Mouse (Mus musculus): ENCODE data around the gene Slc13a5. TPM values are rescaled to one million over a fixed set of nuclear protein-coding genes. Genes with fewer than 3 reads are reported as not detected.

Gene Slc13a5
- total RNA-seq, 2 experiments from 2014 or later = not detected

GRCm38 (mm10) chr11:72207834-72208377 lies 59.1 kb downstream of the Slc13a5 start:
- no peak for ATAC-seq (replicated peaks; ENCODE audit: low FRiP score, poor library complexity, severe bottlenecking)

- peak; percentile 95 for ATAC-seq (replicated peaks; ENCODE audit: low FRiP score, poor library complexity, severe bottlenecking)
Observed at GRCm38 (mm10) chr11:72207204-72207833, 59.7 kb downstream of the Slc13a5 start, which contains the start of the genes 4933427D14Rik and Txndc17. Gene 4933427D14Rik, minus strand, starts transcription at chr11:72207459. Gene Txndc17, plus strand, starts transcription at chr11:72207547.

GRCm38 (mm10) chr11:72206341-72207203 lies 60.5 kb downstream of the Slc13a5 start, which contains the start of gene Gm43951:
Gene Gm43951, minus strand, starts transcription at chr11:72206840.
- peak; percentile 41 for ATAC-seq (replicated peaks; ENCODE audit: low FRiP score, poor library complexity, severe bottlenecking)

DNA sequence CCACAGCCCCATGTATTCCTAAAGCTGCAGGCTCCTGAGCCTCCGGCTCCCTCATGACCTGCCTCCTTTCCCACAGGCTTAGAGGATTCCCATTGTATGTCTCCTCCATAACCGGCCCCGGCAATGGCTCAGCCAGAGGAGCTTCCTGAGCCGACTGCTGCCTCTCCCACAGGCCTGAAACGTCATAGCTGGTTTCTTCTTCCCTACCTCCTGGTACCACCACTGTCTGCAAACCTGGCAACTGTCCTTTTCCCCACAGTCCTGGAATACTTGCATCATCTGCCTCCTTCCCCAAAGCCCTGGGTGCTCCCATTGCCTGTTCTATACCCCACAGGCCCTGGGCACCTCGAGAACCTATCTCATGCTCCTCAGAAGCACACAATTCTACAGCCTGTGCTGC lies 61.8 kb downstream of the Slc13a5 start:
- ATAC-seq (replicated peaks; ENCODE audit: low FRiP score, poor library complexity, severe bottlenecking) = no peak

DNA sequence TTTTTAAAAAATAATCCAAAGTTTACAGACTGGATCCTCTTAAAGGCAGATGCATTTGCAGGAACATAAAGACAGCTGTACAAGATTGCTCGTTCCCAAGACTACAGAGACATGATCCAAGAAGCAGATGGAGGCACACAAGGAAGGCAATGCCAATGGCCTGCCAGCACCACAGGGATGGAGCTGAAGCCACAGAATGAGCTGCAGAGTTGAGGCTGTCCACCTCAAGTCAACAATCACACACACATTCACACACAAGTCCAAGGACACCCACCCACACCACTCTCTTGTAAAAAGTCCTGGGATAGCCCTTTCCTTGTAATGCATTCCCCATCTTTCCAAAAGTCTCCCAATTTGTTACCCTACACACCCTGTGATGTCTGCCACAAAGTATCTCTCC lies 63.6 kb downstream of the Slc13a5 start:
- no peak for ATAC-seq (replicated peaks; ENCODE audit: low FRiP score, poor library complexity, severe bottlenecking)

- ATAC-seq (replicated peaks; ENCODE audit: low FRiP score, poor library complexity, severe bottlenecking) = no peak
Observed at GRCm38 (mm10) chr11:72196506-72196905, 70.5 kb downstream of the Slc13a5 start.

GRCm38 (mm10) chr11:72194259-72194658 lies 72.8 kb downstream of the Slc13a5 start:
- no peak for ATAC-seq (replicated peaks; ENCODE audit: low FRiP score, poor library complexity, severe bottlenecking)

Other genes with a start within 250 kb of the Slc13a5 start
- 1.5 TPM in 1 of 2 replicates, not detected in the other for gene Aipl1, start 229.7 kb downstream of the Slc13a5 start, total RNA-seq (2015; ENCODE audit: low replicate concordance)
- gene Aipl1, start 229.7 kb downstream of the Slc13a5 start, total RNA-seq (2017; ENCODE audit: low replicate concordance) = not detected in 2 replicates
- 5.6 and 6.5 TPM in 2 replicates for gene Pimreg, start 225.2 kb downstream of the Slc13a5 start, total RNA-seq (2015; ENCODE audit: low replicate concordance)
- 2.0 and 2.2 TPM in 2 replicates for gene Pimreg, start 225.2 kb downstream of the Slc13a5 start, total RNA-seq (2017; ENCODE audit: low replicate concordance)
- gene Pitpnm3, start 131.4 kb downstream of the Slc13a5 start, total RNA-seq (2015; ENCODE audit: low replicate concordance) = not detected in 2 replicates
- gene Pitpnm3, start 131.4 kb downstream of the Slc13a5 start, total RNA-seq (2017; ENCODE audit: low replicate concordance) = 0.14 TPM in 1 of 2 replicates, not detected in the other
- gene Gm43951, start 60.4 kb downstream of the Slc13a5 start, total RNA-seq (2015; ENCODE audit: low replicate concordance) = not detected in 2 replicates
- not detected in 2 replicates for gene Gm43951, start 60.4 kb downstream of the Slc13a5 start, total RNA-seq (2017; ENCODE audit: low replicate concordance)
- gene 4933427D14Rik, start 59.8 kb downstream of the Slc13a5 start, total RNA-seq (2015; ENCODE audit: low replicate concordance) = 0.84 and 4.2 TPM in 2 replicates
- gene 4933427D14Rik, start 59.8 kb downstream of the Slc13a5 start, total RNA-seq (2017; ENCODE audit: low replicate concordance) = 5.9 and 8.9 TPM in 2 replicates
- gene Txndc17, start 59.7 kb downstream of the Slc13a5 start, total RNA-seq (2015; ENCODE audit: low replicate concordance) = 32.5 and 42.6 TPM in 2 replicates
- 13.6 and 17.0 TPM in 2 replicates for gene Txndc17, start 59.7 kb downstream of the Slc13a5 start, total RNA-seq (2017; ENCODE audit: low replicate concordance)
- 0.77 and 7.7 TPM in 2 replicates for gene Med31, start 51.6 kb downstream of the Slc13a5 start, total RNA-seq (2015; ENCODE audit: low replicate concordance)
- gene Med31, start 51.6 kb downstream of the Slc13a5 start, total RNA-seq (2017; ENCODE audit: low replicate concordance) = 4.1 and 6.6 TPM in 2 replicates
- 33.0 and 122 TPM in 2 replicates for gene Xaf1, start 34.4 kb upstream of the Slc13a5 start, total RNA-seq (2015; ENCODE audit: low replicate concordance)
- 48.7 and 64.9 TPM in 2 replicates for gene Xaf1, start 34.4 kb upstream of the Slc13a5 start, total RNA-seq (2017; ENCODE audit: low replicate concordance)
- not detected in 2 replicates for gene Fbxo39, start 47.2 kb upstream of the Slc13a5 start, total RNA-seq (2015; ENCODE audit: low replicate concordance)
- gene Fbxo39, start 47.2 kb upstream of the Slc13a5 start, total RNA-seq (2017; ENCODE audit: low replicate concordance) = 0.70 and 1.3 TPM in 2 replicates
- gene Tekt1, start 95.2 kb upstream of the Slc13a5 start, total RNA-seq (2015; ENCODE audit: low replicate concordance) = not detected in 2 replicates
- gene Tekt1, start 95.2 kb upstream of the Slc13a5 start, total RNA-seq (2017; ENCODE audit: low replicate concordance) = not detected in 2 replicates
- gene Smtnl2, start 144.5 kb upstream of the Slc13a5 start, total RNA-seq (2015; ENCODE audit: low replicate concordance) = not detected in 2 replicates
- not detected in 2 replicates for gene Smtnl2, start 144.5 kb upstream of the Slc13a5 start, total RNA-seq (2017; ENCODE audit: low replicate concordance)
- not detected in 2 replicates for gene Ggt6, start 168.3 kb upstream of the Slc13a5 start, total RNA-seq (2015; ENCODE audit: low replicate concordance)
- not detected in 2 replicates for gene Ggt6, start 168.3 kb upstream of the Slc13a5 start, total RNA-seq (2017; ENCODE audit: low replicate concordance)
- 44.7 and 49.6 TPM in 2 replicates for gene Mybbp1a, start 174.1 kb upstream of the Slc13a5 start, total RNA-seq (2015; ENCODE audit: low replicate concordance)
- 11.8 and 27.4 TPM in 2 replicates for gene Mybbp1a, start 174.1 kb upstream of the Slc13a5 start, total RNA-seq (2017; ENCODE audit: low replicate concordance)
- 1.3 TPM in 1 of 2 replicates, not detected in the other for gene Spns2, start 222.7 kb upstream of the Slc13a5 start, total RNA-seq (2015; ENCODE audit: low replicate concordance)
- 1.4 and 2.0 TPM in 2 replicates for gene Spns2, start 222.7 kb upstream of the Slc13a5 start, total RNA-seq (2017; ENCODE audit: low replicate concordance)

Measured in erythroblast, adult 5-6 weeks (primary cell).